Mouse (Mus musculus) megakaryocyte, embryonic 14.5 days (primary cell): Measurements from ENCODE around the gene Olfr632.

Experiments
- FLI1 ChIP-seq: IDR thresholded peaks from 2 replicates; pipeline ENCODE4 v1.6.1; 2012; ENCODE audit warnings: low read length, inconsistent platforms, mixed read lengths
- GATA1 ChIP-seq: IDR thresholded peaks from 3 replicates; pipeline ENCODE4 v1.6.1; 2012; ENCODE audit warnings: mixed read lengths, low read length, inconsistent platforms, borderline replicate concordance

DNA sequence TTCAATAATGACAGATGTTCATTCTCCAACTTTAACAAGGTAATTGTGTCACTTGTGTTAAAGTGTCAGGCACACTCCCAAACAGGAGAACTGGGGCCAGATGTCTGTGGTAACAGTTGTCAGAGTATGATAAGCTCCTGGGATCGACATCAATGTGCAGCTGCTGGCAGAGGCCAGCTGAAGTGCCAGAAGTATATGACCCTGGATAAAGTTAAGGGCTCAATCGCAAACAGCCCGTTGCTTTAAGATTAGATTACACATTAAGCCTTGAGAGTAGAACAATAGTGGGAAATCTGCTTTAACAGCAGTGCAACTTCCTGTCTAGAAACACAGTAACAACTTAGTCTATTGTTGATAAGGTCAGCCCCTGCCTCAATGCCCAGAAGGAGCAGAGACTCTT is 24.1 kb upstream of the Olfr632 start:
- TF ChIP-seq GATA1, result no peak
- no peak for TF ChIP-seq FLI1
